Mouse (Mus musculus): ENCODE results near the gene Pik3r6.

- no peak for TF ChIP-seq CTCF (IDR thresholded peaks at IDR 0.05 in 2 of 3, conservative IDR thresholded peaks at IDR 0.05 in 1 of 3; ENCODE audit: control insufficient read depth in 1 of 3, insufficient read depth in 1 of 3, low read depth in 2 of 3, low read length in 3 of 3, poor library complexity in 1 of 3, severe bottlenecking in 1 of 3)
- no peak for TF ChIP-seq EP300 (IDR thresholded peaks at IDR 0.05; ENCODE audit: low read depth in 1 of 2, low read length in 2 of 2)
- no peak for TF ChIP-seq USF1 (IDR thresholded peaks at IDR 0.05; ENCODE audit: low read depth, low read length)
- no peak for TF ChIP-seq RAD21 (IDR thresholded peaks at IDR 0.05; ENCODE audit: low read depth, low read length)
- no peak for TF ChIP-seq POLR2AphosphoS2 (IDR thresholded peaks at IDR 0.05; ENCODE audit: low read length)
- TF ChIP-seq TBP (IDR thresholded peaks at IDR 0.05; ENCODE audit: low read depth, low read length) = no peak
- no peak for TF ChIP-seq POLR2A (IDR thresholded peaks at IDR 0.05; ENCODE audit: control insufficient read depth in 1 of 2, insufficient read depth in 1 of 2, low read depth in 1 of 2, low read length in 2 of 2, poor library complexity in 1 of 2)
- no peak for TF ChIP-seq JUND (IDR thresholded peaks at IDR 0.05; ENCODE audit: low read depth, low read length)
These were observed 49.5 kb upstream of the Pik3r6 start for GRCm38 (mm10) chr11:68453301-68453700.
